Mouse (Mus musculus): ENCODE measurements around the gene Npdc1.
"Not testable (repeated sequence)": the region's sequence is repeated elsewhere in the genome, so short reads cannot be mapped to it uniquely, and the experiment has no call there.

Gene Npdc1

DNA sequence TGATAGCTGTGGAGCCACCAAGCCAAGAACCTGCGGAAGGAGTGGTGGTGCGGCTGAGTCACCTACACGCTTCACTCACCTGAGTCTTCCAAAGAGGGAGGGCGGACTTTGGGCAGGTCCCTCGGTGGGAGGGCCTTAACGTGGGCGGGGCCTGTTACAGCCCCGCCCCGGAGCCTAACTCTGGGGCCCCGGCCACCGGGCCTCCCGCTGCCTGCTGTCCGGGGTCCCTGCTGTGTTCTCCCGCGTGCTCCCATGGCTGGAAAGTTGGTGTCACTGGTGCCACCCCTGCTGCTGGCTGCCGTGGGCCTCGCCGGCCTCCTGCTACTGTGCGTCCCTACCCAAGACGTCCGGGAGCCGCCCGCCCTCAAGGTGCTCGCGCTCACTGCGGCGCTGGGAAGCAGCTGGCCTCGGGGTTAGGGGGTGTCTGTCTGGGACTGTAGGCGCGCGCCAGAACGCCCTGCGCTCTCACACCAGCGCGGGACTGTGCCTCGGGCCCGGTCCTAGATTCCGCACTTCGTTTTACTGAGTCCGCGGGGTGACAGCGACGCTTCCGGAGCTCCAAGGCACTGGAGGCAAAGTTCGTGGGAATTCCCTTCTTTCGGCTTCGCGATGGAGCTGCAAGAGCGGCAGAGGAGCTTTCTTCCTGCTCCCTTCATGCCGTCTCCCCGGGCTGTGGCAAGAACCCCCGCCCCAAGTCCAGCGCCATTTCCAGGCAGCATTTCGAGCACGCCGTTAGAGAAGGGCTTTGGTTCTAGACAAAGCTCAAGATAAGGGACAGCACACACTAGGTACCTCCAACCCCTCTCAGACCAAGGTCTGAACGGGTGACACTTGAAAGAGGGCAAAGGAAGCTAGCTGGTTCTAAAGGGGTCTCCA is 3.2 kb upstream of the Npdc1 start, which contains the start of gene Entpd2:
Gene Entpd2 (plus strand): TSS at position 154 of the 876 bp plus-strand sequence.
- DNase-seq (ENCODE audit: low read depth, low spot score) = no peak

DNA sequence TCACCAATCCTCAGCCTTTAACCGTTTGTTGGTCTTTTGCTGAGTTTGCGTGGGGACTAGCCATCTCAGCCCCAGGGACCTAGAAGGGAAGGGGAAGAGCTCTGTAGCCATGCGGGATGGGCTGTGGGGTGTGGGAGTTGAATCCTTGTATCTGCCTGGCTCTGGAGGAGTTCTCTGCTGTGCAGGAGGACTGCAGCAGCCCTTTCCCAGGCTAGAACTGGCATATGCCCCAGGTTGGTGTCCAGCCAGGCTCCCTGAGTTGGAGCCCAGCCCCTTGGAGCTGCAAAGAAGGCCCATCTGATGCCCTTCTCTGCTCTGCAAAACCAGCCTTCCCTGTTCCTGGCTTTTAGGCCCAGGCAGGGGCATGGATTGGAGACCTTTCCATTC is 2.6 kb upstream of the Npdc1 start:
- DNase-seq (ENCODE audit: low read depth, low spot score) = no peak

DNA sequence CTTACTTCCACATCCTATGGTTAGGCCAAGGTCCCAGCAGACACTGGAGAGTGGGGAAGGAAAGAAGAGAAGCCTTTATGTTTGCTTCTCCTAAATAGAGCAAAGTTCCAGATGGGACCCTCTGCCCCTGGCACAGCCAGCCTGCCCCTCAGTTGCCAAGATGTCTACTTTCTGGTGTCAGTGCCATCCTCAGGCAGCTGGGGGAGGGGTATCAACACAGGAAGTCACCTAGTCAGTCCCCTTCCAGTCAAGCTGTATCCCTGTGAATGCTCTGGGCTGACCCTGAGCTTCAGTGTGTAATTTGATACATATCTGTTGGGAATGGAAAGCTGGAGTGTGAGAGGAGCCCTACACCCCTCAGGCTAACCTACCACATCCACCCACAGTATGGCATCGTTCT is 2.1 kb upstream of the Npdc1 start:
- DNase-seq (ENCODE audit: low read depth, low spot score) = no peak

GRCm38 (mm10) chr2:25398065-25398464 is 1.1 kb upstream of the Npdc1 start:
- no peak for DNase-seq (ENCODE audit: low read depth, low spot score)

GRCm38 (mm10) chr2:25400291-25400690 is 1.1 kb downstream of the Npdc1 start:
- DNase-seq (ENCODE audit: low read depth, low spot score) = no peak

GRCm38 (mm10) chr2:25400764-25401163 is 1.6 kb downstream of the Npdc1 start:
- peak; percentile 38 for DNase-seq (ENCODE audit: low read depth, low spot score)

DNA sequence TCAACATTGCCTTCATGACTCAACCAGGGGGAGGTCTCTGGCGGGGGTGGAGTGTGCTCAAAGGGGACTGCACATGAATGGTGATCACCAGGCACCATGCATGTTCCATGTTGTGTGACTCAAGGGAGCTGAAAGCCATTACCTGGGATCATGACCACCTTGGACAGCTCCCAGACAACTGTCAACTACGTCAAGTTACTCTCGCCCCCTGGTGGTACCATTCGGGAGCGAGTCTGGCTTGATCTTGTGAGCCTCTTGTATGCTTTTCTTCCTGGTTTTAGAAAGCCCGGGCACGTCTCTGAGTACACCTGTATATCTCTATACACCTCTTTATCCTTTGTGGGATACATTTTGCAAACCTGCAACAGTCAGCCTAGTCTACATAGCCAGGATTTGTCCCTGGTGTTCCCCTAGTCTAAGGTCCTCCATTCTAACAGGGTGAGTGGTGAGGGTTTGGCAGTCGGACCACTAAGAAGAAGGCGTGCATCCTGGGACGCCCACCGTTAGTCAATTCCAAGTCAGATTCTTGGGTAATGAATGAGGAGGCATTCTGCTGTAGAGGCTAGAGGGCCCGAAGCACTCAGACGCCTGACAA is 3.3 kb downstream of the Npdc1 start:
- peak; percentile 74 for DNase-seq (ENCODE audit: low read depth, low spot score)

DNA sequence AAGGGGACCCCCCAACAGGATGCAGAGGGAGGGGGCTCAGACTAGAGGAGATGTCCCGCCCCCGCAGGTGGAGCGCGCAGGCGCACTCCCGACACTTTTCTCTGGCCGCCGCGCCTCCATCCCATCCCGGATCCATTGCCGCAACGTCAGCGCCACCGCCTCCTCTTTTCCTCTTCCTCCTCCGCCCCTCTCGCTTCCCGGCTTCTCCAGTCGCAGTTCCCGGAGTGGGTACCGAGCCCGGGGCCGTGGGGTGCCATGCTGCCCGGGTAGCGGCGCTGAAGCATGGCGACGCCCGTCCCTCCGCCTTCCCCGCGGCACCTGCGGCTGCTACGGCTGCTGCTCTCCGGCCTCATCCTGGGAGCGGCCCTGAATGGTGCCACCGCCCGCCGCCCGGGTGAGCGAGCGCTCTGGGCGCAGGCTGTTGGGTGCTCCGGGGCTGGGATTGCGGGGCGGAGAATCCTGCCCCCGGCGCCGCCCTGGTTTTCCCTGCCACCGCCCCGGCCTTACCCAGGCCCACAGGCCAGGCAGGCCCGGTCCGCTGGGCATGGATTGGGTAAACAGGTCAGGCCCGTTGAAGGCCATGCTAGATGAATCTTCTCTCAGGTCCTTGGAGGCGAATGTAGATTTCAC is 3.9 kb downstream of the Npdc1 start:
- peak; percentile 60 for DNase-seq (ENCODE audit: low read depth, low spot score)

GRCm38 (mm10) chr2:25403994-25404393 is 4.8 kb downstream of the Npdc1 start:
- DNase-seq (ENCODE audit: low read depth, low spot score) = no peak

DNA sequence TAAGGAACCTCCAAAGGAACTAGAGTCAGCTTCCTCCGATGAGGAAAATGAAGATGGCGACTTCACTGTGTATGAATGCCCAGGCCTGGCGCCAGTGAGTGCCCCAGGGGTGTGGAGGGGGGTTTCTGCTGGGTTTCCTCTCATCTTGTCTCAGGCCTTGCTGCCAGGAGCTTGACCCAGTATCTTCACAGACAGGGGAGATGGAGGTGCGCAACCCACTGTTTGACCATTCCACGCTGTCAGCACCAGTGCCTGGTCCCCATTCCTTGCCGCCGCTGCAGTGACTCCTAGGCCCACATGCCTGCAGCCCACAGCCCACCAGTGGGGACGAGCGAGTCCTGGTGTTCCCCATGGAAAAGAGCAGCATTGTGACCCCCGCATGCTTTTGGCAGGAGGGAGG is 9.8 kb downstream of the Npdc1 start:
- no peak for DNase-seq (ENCODE audit: low read depth, low spot score)

GRCm38 (mm10) chr2:25413436-25413835 is 14.3 kb downstream of the Npdc1 start:
- not testable (repeated sequence) for DNase-seq (ENCODE audit: low read depth, low spot score)

GRCm38 (mm10) chr2:25417426-25417825 is 18.3 kb downstream of the Npdc1 start:
- no peak for DNase-seq (ENCODE audit: low read depth, low spot score)

- peak; percentile 66 for DNase-seq (ENCODE audit: low read depth, low spot score)
These were observed 22.7 kb downstream of the Npdc1 start for GRCm38 (mm10) chr2:25421896-25422295.

DNA sequence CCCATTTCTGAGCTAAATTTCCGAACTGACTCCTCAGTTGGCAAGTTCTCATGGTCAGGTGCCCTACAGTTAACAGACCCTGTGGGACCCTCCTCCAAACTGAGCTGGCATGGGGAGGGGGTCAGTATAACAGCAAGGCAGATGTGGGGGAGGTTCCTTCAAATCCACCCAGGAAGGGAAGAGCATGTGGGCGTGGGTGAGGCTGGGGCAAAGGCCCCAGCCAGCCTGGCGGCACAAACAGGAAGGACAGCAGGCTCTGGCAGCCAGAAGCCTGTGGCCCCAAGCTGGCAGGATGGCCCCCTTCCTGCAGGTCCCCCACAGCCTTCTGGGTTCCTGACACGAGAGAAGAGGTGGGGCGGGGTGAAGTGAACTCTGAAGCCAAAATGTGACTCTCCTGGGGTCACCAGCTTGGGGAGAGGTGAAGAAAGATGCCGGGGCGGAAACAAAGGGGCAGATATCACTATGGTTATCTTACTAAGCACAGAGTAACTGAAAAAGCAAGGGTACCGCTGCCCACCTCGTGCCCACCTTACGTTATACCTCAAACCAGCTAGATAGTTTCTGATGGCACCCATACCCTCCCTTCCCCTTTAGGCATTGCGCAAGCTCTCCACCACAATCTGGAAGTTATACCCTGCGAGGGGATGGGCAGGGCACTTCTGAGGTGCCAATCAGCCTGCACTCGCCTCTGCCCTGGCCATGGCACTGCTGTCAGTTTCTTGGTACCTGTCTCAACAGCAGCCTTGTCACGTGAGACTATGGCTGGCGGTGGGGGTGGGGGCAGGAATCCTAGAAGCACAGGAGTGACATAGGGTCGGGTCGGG is 23.6 kb downstream of the Npdc1 start, which contains the start of gene Fut7:
Gene Fut7 (plus strand): TSS at position 681 of the 824 bp plus-strand sequence.
- no peak for DNase-seq (ENCODE audit: low read depth, low spot score)

DNA sequence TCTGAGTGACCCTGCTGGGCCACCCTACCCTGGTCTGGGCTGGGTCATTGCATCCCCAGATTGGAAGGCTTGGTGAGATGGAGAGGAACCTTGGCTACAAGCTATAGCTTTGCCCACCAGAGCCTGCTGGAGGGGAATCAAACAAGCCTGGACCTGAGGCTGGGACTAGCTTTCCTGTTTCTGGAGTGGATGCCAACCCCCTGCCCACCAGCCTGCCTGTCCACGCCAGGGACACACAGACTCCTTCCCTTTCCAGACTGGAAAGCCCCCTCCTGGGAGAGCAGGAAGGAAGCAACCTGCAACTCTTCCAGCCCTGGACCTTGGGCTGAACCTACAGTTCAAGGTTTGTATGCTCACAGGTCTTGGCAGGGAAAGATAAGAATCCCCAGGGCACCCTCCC is 24.5 kb downstream of the Npdc1 start:
- no peak for DNase-seq (ENCODE audit: low read depth, low spot score)

- no peak for DNase-seq (ENCODE audit: low read depth, low spot score)
These were observed 26.3 kb downstream of the Npdc1 start for GRCm38 (mm10) chr2:25425481-25425880.

DNA sequence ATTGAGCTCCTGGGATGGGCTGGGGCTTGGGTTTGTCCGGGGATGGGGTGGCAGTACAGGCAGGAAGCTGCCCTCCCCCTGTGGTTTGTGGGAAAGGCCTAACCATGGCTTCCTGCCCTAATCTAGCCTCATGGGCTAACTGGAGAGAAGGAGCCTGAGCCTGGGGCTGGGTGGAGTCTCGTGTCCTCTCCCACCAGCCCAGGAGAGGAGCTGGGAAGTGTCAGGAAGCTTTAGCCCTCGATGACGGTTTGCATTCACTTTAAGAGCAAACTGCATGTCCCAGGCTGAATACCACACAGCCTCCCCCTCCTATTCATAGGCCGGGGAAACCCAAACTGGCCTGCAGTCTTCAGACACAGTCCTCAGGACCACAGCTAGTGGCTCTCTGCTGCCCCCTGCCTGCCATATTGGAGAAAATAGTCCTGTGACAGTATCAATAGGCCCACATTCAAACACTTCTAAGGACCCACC is 27.6 kb downstream of the Npdc1 start:
- DNase-seq (ENCODE audit: low read depth, low spot score) = peak; percentile 76

DNA sequence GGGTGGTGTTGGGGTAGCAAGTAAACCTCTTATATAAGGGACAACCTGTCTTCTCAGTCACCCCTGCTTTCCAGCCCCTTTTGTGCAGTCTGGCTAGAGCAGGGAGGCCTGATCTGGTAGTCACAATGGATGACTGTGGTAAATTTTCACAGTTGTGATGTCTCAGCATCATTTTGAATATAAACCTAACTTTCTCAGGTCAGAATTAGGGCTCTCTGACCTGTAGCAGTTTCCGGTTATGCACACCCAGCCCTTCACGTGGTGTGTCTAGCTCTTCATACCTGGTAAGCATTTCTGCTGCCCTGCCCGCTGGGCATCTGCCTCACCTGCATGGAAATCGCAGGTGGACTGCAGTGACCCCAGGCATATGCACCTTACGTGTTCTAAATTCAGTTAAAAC is 28.1 kb downstream of the Npdc1 start:
- no peak for DNase-seq (ENCODE audit: low read depth, low spot score)

GRCm38 (mm10) chr2:25428442-25429236 is 29.5 kb downstream of the Npdc1 start, which contains the start of gene Abca2:
Gene Abca2, plus strand, starts transcription at chr2:25428703.
- peak; percentile 92 for DNase-seq (ENCODE audit: low read depth, low spot score)

DNA sequence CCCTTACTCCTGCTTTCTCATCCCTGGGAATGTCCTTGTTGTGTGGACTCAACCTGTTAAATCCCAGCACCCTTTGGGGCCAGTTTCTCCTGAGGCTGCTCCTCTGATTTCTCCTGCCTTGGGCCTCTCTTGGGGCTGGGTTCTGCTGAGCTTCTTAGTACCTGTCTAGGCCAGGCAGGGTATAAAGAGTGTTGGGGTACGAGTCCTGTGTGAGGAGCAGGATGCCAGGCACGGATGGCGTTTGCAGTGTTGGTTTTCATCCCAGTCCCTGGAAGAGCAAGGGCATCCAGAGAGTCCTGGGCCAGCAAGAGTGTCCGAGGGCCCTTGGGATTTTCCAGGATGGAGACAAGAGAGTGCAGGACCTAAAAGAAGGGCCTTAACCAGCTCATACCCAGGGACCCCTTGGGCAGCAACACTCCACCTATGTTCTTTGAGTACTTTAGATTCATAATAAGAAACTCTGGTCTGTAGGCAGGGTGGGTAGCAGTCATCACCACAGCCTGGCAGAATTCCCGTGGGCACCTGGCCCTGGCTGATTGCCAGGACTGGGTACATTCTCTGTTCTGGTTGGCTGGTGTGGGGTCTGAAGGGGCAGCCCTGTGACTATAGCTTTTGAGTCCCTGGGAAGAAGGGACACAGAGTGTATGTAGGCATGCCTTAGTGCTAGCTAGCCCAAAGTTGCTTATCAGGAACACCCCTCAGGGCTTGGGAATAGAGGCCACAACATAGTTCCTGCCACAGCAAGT is 30.5 kb downstream of the Npdc1 start:
- no peak for DNase-seq (ENCODE audit: low read depth, low spot score)

Data from retina, postnatal 7 days (tissue).